16 mouse cellular contexts compared by ENCODE assay signal in the genomic region with DNA sequence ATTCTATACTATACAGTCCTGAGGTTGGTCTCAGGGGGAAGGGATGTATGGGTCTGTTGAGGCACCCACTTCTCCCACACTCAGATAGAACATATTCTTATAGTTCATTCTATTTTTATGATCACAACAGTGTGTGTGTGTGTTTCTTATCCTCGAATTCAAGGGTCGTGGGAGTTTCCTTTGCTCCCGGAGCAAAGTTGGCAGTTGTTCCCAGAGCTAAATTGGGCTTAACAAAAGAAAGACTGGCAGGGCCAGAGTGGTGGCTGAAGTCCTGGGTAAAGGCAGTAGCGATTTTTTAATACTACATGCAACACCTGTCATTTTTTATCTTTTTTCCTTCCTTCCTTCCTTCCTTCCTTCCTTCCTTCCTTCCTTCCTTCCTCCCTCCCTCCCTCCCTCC.
"Had no signal": no experiment of that assay in that cellular context is flagged by ENCODE, and none has a peak within 500 bp of the region (broad histone marks: within the 10 kb centered on the region; RNA-seq: fewer than 3 reads in every experiment).

No protein-coding gene starts in this region.

- H3K36me3 ChIP-seq: lung, embryonic 15.5 days; midbrain, embryonic 13.5 days; midbrain, embryonic 15.5 days; neural tube, embryonic 12.5 days; stomach, embryonic 15.5 days had no signal

- H3K4me3 ChIP-seq: lung, embryonic 15.5 days; megakaryocyte, embryonic 14.5 days; midbrain, embryonic 13.5 days; midbrain, embryonic 15.5 days; neural tube, embryonic 12.5 days; stomach, embryonic 15.5 days had no signal

- H3K4me2 ChIP-seq: lung, embryonic 15.5 days; midbrain, embryonic 11.5 days; midbrain, embryonic 13.5 days; midbrain, embryonic 15.5 days; neural tube, embryonic 12.5 days; stomach, embryonic 15.5 days had no signal

- H3K9me3 ChIP-seq: lung, embryonic 15.5 days; midbrain, embryonic 13.5 days; midbrain, embryonic 15.5 days; neural tube, embryonic 12.5 days; stomach, embryonic 15.5 days had no signal

- H3K27me3 ChIP-seq: lung, embryonic 15.5 days; megakaryocyte, embryonic 14.5 days; midbrain, embryonic 13.5 days; midbrain, embryonic 15.5 days; neural tube, embryonic 12.5 days; stomach, embryonic 15.5 days had no signal

- H3K27ac ChIP-seq: lung, embryonic 15.5 days; macrophage; midbrain, embryonic 13.5 days; midbrain, embryonic 15.5 days; neural tube, embryonic 12.5 days; stomach, embryonic 15.5 days; stomach, postnatal 0 days had no signal

- DNase-seq: lung, postnatal 14 days; lung, postnatal 36 days; right cerebral cortex, postnatal 14 days; thymus, adult 2 months; thymus, postnatal 25 days; thymus, postnatal 4 days had no signal

- H3K9ac ChIP-seq: lung, embryonic 15.5 days; midbrain, embryonic 13.5 days; midbrain, embryonic 15.5 days; neural tube, embryonic 12.5 days; stomach, embryonic 15.5 days had no signal

- ATAC-seq: lung, postnatal 0 days; midbrain, embryonic 13.5 days; midbrain, embryonic 15.5 days had no signal

- H3K4me1 ChIP-seq: lung, embryonic 15.5 days; midbrain, embryonic 13.5 days; midbrain, embryonic 15.5 days; neural tube, embryonic 12.5 days; stomach, embryonic 15.5 days had no signal
